Mouse (Mus musculus) ES-Bruce4 (cell line): ENCODE data around the gene Specc1. TPM values are rescaled to one million over a fixed set of nuclear protein-coding genes. Genes with fewer than 3 reads are reported as not detected.

Experiments used
- H3K27ac ChIP-seq: 2 replicates; pipeline ENCODE4 v1.5.1; 2012; ENCODE audit warnings: low read length, inconsistent platforms; ENCODE audit not compliant: insufficient read depth
- H3K27me3 ChIP-seq: 2 replicates; pipeline ENCODE4 v1.6.1; 2012; ENCODE audit warnings: mild to moderate bottlenecking, low read length, inconsistent platforms; ENCODE audit not compliant: control insufficient read depth, poor library complexity, insufficient read depth, severe bottlenecking
- H3K36me3 ChIP-seq: 2 replicates; pipeline ENCODE4 v1.6.1; 2012; ENCODE audit warnings: inconsistent platforms, mild to moderate bottlenecking, low read length, moderate library complexity; ENCODE audit not compliant: control insufficient read depth, poor library complexity, insufficient read depth, severe bottlenecking
- H3K4me1 ChIP-seq: one replicate; pipeline ENCODE4 v1.8.1; 2011; ENCODE audit warnings: low read length; ENCODE audit not compliant: control insufficient read depth, insufficient read depth
- H3K4me3 ChIP-seq: 2 replicates; pipeline ENCODE4 v1.5.1; 2011; ENCODE audit warnings: low read depth, mild to moderate bottlenecking, low read length
- H3K9ac ChIP-seq: 2 replicates; pipeline ENCODE4 v1.6.1; 2012; ENCODE audit warnings: low read depth, mild to moderate bottlenecking, inconsistent platforms; ENCODE audit not compliant: poor library complexity, severe bottlenecking
- H3K9me3 ChIP-seq: replicated peaks from 2 replicates; pipeline ENCODE4 v1.6.1; 2012; ENCODE audit warnings: mild to moderate bottlenecking, low read length, inconsistent platforms; ENCODE audit not compliant: control insufficient read depth, poor library complexity, insufficient read depth, severe bottlenecking
- CTCF ChIP-seq: IDR thresholded peaks from one replicate; pipeline ENCODE4 v1.8.1; 2011; ENCODE audit warnings: low read depth, low read length
- EP300 ChIP-seq: IDR thresholded peaks from 2 replicates; pipeline ENCODE4 v1.6.1; 2011; ENCODE audit warnings: low read depth, low read length; ENCODE audit not compliant: insufficient read depth
- POLR2A ChIP-seq: IDR thresholded peaks from one replicate; pipeline ENCODE4 v1.8.1; 2011; ENCODE audit warnings: low read length; ENCODE audit not compliant: insufficient read depth
- polyA plus RNA-seq: library from polyadenylated mRNA; stranded (reverse); fragments of >200 nt; gene quantifications from 2 replicates; pipeline ENCODE4 v1.2.4, GENCODE M21; 2011; ENCODE audit warnings: low read depth; ENCODE audit not compliant: missing spikeins, insufficient read depth, insufficient read length

Specc1 gene
- polyA plus RNA-seq, 1 experiment, result 32.1 TPM

GRCm38 (mm10) chr11:62005241-62005910, 48.8 kb downstream of the Specc1 start:
- Histone ChIP-seq H3K4me3 (no peak overlapping the region), H3K9ac (no peak overlapping the region), H3K27me3 (no peaks in the 10 kb centered on the region), H3K9me3 (no peaks in the 10 kb centered on the region), H3K4me1 (no peaks in the 10 kb centered on the region), H3K36me3 (no peaks in the 10 kb centered on the region), H3K27ac (no peak overlapping the region)
- TF ChIP-seq POLR2A (no peak), CTCF (no peak), EP300 (no peak)

- H3K9me3 ChIP-seq, result no peaks in the 10 kb centered on the region
- no peaks in the 10 kb centered on the region for H3K27me3 ChIP-seq
- H3K27ac ChIP-seq, result no peak overlapping the region
- TF ChIP-seq POLR2A, result no peak
- H3K36me3 ChIP-seq, result no peaks in the 10 kb centered on the region
- no peak overlapping the region for H3K4me3 ChIP-seq
- no peaks in the 10 kb centered on the region for H3K4me1 ChIP-seq
- H3K9ac ChIP-seq, result no peak overlapping the region
Measured at GRCm38 (mm10) chr11:62005911-62006260, 49.3 kb downstream of the Specc1 start.

DNA sequence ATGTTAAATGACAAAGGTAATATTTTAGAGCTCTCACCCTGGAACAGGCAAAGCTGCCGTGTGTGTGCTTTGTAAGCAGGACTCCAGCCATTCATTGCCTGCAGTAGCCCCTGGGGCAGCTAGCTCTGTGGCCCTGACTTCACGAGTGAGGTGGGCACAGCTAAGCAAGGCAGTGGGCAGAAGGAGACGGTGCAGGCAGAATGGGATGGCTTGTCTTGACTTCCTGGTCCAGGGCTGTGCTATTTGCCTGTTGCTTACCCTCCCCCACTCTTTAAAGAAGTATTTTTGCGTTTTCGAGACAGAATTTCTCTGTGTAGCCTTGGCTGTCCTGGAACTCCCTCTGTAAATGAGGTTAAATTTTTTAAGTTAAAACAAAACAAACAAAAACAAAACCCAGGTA, 50.1 kb downstream of the Specc1 start:
- H3K27ac ChIP-seq, result no peak overlapping the region
- H3K36me3 ChIP-seq, result no peaks in the 10 kb centered on the region
- H3K9ac ChIP-seq, result no peak overlapping the region
- no peaks in the 10 kb centered on the region for H3K9me3 ChIP-seq
- H3K4me3 ChIP-seq, result no peak overlapping the region
- no peaks in the 10 kb centered on the region for H3K27me3 ChIP-seq
- TF ChIP-seq POLR2A (no peak), EP300 (no peak), CTCF (no peak)
- no peaks in the 10 kb centered on the region for H3K4me1 ChIP-seq

DNA sequence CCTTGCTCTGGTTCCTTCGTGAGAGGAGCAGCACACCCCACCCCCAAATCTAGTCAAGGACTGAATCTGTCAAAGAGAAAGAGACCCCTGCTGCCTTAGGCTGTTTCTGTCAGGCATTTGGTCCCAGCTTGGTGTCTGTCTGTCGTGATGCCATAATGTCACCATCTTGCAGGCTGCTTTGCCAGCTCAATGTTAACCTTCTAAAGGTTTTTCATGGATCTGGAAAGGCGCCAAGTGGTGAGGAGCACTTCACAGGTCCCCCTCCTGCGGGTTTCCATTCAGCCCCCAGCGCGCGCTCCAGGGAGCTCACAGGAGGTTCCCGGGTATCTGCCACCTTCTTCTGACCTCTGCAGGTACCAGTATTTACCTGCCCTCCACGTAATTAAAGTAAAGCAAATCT, 51.4 kb downstream of the Specc1 start:
- H3K9ac ChIP-seq, result no peak overlapping the region
- no peak overlapping the region for H3K27ac ChIP-seq
- no peaks in the 10 kb centered on the region for H3K36me3 ChIP-seq
- H3K4me3 ChIP-seq, result no peak overlapping the region
- no peaks in the 10 kb centered on the region for H3K9me3 ChIP-seq
- no peaks in the 10 kb centered on the region for H3K27me3 ChIP-seq
- H3K4me1 ChIP-seq, result no peaks in the 10 kb centered on the region
- TF ChIP-seq CTCF (no peak), POLR2A (no peak), EP300 (no peak)

DNA sequence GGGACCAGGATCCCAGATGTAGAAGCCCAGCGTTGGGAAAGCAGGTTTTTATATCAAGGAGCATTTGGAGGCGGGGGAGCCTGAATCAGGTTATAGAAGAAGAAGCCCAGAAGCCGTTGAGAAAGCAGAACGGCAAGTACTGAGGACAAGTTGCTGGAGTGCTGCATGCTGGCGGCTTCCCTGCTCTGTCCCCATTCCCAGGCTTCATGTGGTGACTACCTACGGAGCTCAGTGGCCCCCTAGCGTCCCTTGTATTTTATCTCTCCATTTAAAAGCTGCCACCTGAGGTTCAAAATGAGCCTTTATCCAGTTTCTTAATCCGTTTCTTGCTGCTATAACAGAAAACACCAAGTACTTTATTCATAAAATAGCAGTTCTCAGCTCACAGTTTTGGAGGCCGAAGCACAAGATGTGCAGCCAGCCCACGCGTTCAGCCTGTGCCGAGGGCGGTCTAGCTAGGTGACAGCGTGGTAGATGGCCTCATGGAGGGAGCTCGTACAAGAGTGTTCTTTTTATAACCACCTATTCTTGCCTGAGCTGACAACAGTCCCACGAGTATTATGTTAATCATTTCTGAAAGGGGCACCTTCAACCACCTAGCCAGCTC, 54.2 kb downstream of the Specc1 start:
- Histone ChIP-seq H3K9ac (no peak overlapping the region), H3K27ac (no peak overlapping the region), H3K4me1 (no peaks in the 10 kb centered on the region), H3K27me3 (no peaks in the 10 kb centered on the region), H3K4me3 (no peak overlapping the region), H3K9me3 (no peaks in the 10 kb centered on the region), H3K36me3 (no peaks in the 10 kb centered on the region)
- TF ChIP-seq POLR2A (no peak), CTCF (no peak), EP300 (no peak)

DNA sequence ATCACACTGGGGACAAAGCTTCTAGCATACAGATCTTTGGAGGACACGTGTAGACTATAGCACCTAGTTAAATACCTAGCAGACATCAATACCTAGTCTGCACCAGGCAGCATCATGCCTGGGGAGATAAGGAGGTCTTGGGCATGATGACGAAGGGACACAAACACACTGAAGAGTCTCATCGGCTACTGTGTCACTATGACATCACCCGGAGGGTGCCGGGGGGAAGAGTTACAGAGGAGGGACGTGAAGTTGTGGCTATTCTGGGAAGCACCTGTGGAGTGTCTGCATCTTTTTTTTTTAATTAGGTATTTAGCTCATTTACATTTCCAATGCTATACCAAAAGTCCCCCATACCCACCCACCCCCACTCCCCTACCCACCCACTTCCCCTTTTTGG, 55.5 kb downstream of the Specc1 start:
- no peaks in the 10 kb centered on the region for H3K36me3 ChIP-seq
- no peaks in the 10 kb centered on the region for H3K4me1 ChIP-seq
- no peak overlapping the region for H3K4me3 ChIP-seq
- no peak for TF ChIP-seq CTCF
- TF ChIP-seq POLR2A, result no peak
- no peak for TF ChIP-seq EP300
- no peak overlapping the region for H3K27ac ChIP-seq
- H3K9me3 ChIP-seq, result no peaks in the 10 kb centered on the region
- H3K27me3 ChIP-seq, result no peaks in the 10 kb centered on the region
- H3K9ac ChIP-seq, result no peak overlapping the region
